Mouse (Mus musculus) gastrocnemius, postnatal 36 days (tissue): ENCODE results near the gene Htr7. TPM values are rescaled to one million over a fixed set of nuclear protein-coding genes. Genes with fewer than 3 reads are reported as not detected.

Source experiments
- DNase-seq, 2 experiments: peaks; one replicate each; pipeline ENCODE4 v3.0.0; 2022
- intact Hi-C: fragments of 180-260 bp; cut with DNase I; formaldehyde crosslinking; loops from one replicate; pipeline ENCODE4 v1.15.1; 2025
- total RNA-seq, 2 experiments: library from RNA; stranded (reverse); gene quantifications; 2 replicates each; pipeline ENCODE4 v1.2.3; 2021

Htr7 gene
- total RNA-seq, 2 experiments from 2014 or later = 0.48 to 0.72 TPM

GRCm38 (mm10) chr19:35974681-35975080 is 82.6 kb downstream of the Htr7 start:
- intact Hi-C loops = no loop called here

DNA sequence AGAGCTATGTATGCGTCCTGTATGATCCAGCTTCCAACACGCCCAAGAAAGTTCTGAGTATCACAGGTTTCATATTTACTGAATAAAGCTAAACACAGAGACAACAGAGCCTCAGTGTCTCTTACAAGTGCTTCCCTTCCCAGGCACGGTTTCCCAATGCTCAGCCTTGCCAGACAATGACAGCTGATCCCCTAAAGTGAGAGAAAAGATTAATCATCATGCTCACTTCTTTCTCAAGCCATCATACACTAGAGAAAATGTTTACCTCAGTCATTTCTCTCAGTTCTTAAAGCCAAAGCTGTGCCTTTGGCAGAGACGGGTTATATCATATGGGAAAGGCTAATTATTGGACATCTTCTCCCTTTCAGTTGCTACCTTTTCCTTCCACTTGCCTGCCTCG is 99.7 kb downstream of the Htr7 start:
- no peak for DNase-seq
- intact Hi-C loops = no loop called here

More at GRCm38 (mm10) chr19:35974681-35975080, 82.6 kb downstream of the Htr7 start:
- DNase-seq = no peak

- no peak for DNase-seq
- intact Hi-C loops = no loop called here
Measured at GRCm38 (mm10) chr19:35955698-35956097, 101.6 kb downstream of the Htr7 start.

- DNase-seq = no peak
- intact Hi-C loops = no loop called here
Measured at GRCm38 (mm10) chr19:35949888-35950287, 107.4 kb downstream of the Htr7 start.

DNA sequence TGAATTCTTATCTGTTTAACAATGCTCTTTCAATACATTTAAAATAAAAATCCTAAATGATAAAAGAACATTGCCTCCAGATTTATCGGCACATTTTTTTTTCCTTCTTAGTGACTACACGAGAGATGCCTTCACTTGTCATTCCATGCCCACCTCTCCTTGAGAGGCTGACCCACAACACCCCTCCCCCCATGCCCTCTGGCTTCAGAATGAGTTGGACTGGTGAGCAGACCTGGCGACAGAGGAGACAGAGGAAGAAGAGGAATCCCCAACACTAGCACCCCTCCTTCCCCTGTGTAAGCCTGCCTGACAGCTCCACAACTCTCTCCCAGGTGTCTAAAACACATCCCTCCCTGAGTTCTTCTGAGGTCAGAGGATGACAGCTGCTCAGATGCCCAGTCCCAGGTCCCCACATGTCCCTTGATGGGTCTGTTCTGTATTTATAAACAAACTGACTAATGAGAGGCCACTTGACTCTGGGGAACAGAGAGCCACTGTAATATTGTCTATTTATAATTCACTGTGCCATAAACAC is 132.3 kb downstream of the Htr7 start:
- intact Hi-C loops = no loop called here
- no peak for DNase-seq

- peak; percentile 36 to 42 for DNase-seq
Measured at GRCm38 (mm10) chr19:35924418-35924817, 132.9 kb downstream of the Htr7 start.

More at GRCm38 (mm10) chr19:35924418-35924817, 132.9 kb downstream of the Htr7 start:
- intact Hi-C loops = no loop called here

Other genes with a start within 250 kb of the Htr7 start
- gene Rpp30, start 26.2 kb upstream of the Htr7 start, total RNA-seq = 10 to 100 TPM; 14.7 to 17.3 TPM
- 10 to 100 TPM in 1 of 2 experiments, 1 to 10 TPM in 1; 9.5 to 11.4 TPM for gene Ankrd1, start 62.6 kb upstream of the Htr7 start, total RNA-seq